Mouse (Mus musculus) kidney, postnatal 0 days (tissue): Measurements from ENCODE around the gene Fcamr. TPM values are rescaled to one million over a fixed set of nuclear protein-coding genes. Genes with fewer than 3 reads are reported as not detected.
A peak's percentile ranks its signal among the peaks of the same experiment; 100 is the strongest.

Source experiments
- ATAC-seq: fragments of 200-750 bp; cut with Nextera tagmentation; replicated peaks from 2 replicates; pipeline ENCODE4 v1.8.0; 2017; ENCODE audit warnings: low read depth, moderate number of reproducible peaks, moderate TSS enrichment, moderate library complexity; ENCODE audit not compliant: low FRiP score
- DNase-seq: peaks from one replicate; pipeline ENCODE4 v3.0.0-alpha.2; 2016; ENCODE audit warnings: low spot score
- H3K27ac ChIP-seq: fragments of 300-500 bp; sonication (generic); 2 replicates; pipeline ENCODE4 v1.5.1; 2014; ENCODE audit warnings: mild to moderate bottlenecking
- H3K27me3 ChIP-seq: fragments of 300-500 bp; sonication (generic); 2 replicates; pipeline ENCODE4 v1.6.1; 2014; ENCODE audit warnings: low read length, mixed read lengths; ENCODE audit not compliant: insufficient read depth
- H3K36me3 ChIP-seq: fragments of 300-500 bp; sonication (generic); 2 replicates; pipeline ENCODE4 v1.6.1; 2014; ENCODE audit warnings: low read length, mixed read lengths; ENCODE audit not compliant: insufficient read depth
- H3K4me1 ChIP-seq: fragments of 300-500 bp; sonication (generic); replicated peaks from 2 replicates; pipeline ENCODE4 v1.6.1; 2014; ENCODE audit warnings: antibody characterized with exemption, low read length, mixed read lengths; ENCODE audit not compliant: insufficient read depth
- H3K4me2 ChIP-seq: fragments of 300-500 bp; sonication (generic); 2 replicates; pipeline ENCODE4 v1.6.1; 2014; ENCODE audit warnings: mild to moderate bottlenecking, low read length, moderate library complexity, mixed read lengths
- H3K4me3 ChIP-seq: fragments of 300-500 bp; sonication (generic); replicated peaks from 2 replicates; pipeline ENCODE4 v1.5.1; 2014; ENCODE audit warnings: low read depth, low read length
- H3K9ac ChIP-seq: fragments of 300-500 bp; sonication (generic); 2 replicates; pipeline ENCODE4 v1.6.1; 2014; ENCODE audit warnings: low read depth, low read length
- H3K9me3 ChIP-seq: fragments of 300-500 bp; sonication (generic); replicated peaks from 2 replicates; pipeline ENCODE4 v1.6.1; 2016; ENCODE audit warnings: low read length, inconsistent platforms, mixed read lengths
- CTCF ChIP-seq: IDR thresholded peaks from 2 replicates; pipeline ENCODE4 v1.5.1; 2016; ENCODE audit warnings: antibody characterized with exemption, low read depth, mild to moderate bottlenecking, moderate library complexity
- WGBS: fragments of 180-500 bp; shearing (Covaris S2); extraction: QIAGEN DNeasy Blood & Tissue Kit; methylation state at CpG from one replicate; pipeline ENCODE4 v1.1.7; 2014; 5-methylcytosine and 5-hydroxymethylcytosine counted together
- polyA plus RNA-seq: library from polyadenylated mRNA; unstranded; fragments of >200 nt; fragmentation: Nextera tagmentation; extraction: Ambion mirVana; gene quantifications from 2 replicates; pipeline ENCODE4 v1.2.1, GENCODE M21; 2015

The Fcamr gene
- polyA plus RNA-seq, 1 experiment from 2014 or later: 0.08 TPM

DNA sequence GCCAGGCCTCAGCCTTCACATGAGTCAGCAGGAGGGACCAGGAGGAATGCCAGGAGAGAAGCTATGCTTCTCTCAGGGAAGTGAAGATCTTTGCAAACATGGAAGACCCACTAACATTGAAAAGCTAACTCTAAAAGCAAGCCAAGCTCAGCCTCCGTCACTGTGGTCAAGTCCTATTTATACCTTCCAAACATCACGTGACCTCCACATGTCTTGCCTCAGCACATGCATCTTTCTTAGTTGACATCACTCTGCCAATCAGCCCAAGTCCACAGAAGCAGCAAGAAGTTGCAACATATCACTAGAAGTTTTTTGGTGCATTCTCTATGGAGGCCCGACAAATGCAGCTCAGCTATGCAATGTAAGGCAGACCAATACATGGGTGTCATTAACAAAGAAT, 20.8 kb upstream of the Fcamr start:
- 90% methylated on average over 3 of the region's 3 CpGs for WGBS

DNA sequence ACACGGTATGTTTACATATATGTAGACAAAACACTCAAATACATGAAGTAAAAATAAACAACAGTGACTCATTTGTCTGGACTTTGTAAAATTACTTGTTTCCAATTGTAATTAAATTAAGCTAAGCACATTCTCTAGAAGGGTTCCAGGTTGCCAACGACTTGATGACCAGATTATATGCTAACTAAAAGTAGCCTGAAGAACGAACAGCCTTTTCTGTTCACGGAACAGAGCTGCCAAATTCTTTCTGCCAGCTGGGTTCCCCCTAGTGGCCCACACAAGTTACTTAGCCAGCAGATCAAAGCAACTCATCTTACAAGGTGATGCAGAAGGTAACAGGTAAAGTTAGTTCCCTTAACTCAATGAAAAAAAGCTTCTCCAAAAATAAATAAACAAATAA, 16.6 kb upstream of the Fcamr start:
- DNase-seq: peak; percentile 61

More for the DNA sequence above, 20.8 kb upstream of the Fcamr start:
- no peak for TF ChIP-seq CTCF
- DNase-seq (no peak), ATAC-seq (no peak)
- Histone ChIP-seq H3K27ac (no peak overlapping the region), H3K4me1 (no peaks in the 10 kb centered on the region), H3K36me3 (no peaks in the 10 kb centered on the region), H3K9me3 (no peaks in the 10 kb centered on the region), H3K9ac (no peak overlapping the region), H3K4me2 (no peak overlapping the region), H3K4me3 (no peak overlapping the region), H3K27me3 (no peaks in the 10 kb centered on the region)

DNA sequence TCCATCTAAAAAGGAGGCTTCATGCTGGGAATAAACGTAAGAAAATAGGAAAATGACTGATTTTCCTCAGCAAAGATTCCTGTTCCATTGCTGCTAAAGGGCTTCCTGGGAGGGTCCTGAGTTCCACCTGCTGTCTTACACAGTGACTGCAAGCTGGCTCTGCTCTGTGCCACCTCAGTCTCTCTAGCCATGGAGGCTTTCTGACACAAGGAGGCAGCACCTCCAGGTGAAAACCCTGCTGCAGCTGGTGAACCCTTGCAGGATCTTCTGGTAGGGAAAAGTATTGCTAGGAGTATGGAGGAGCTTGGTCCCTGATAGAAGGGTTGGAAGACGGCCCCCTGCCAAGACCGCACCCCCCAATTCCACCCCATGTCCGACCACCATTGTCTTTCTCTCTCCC, 13.7 kb upstream of the Fcamr start:
- TF ChIP-seq CTCF: peak; percentile 74
- ATAC-seq (peak; percentile 77; the same call in 1 of the 2 replicates), DNase-seq (peak; percentile 24)
- Histone ChIP-seq H3K36me3 (no peaks in the 10 kb centered on the region), H3K4me3 (no peak overlapping the region), H3K27ac (no peak overlapping the region), H3K4me1 (no peaks in the 10 kb centered on the region), H3K27me3 (no peaks in the 10 kb centered on the region), H3K9me3 (no peaks in the 10 kb centered on the region), H3K4me2 (no peak overlapping the region), H3K9ac (no peak overlapping the region)
- WGBS: 36% methylated on average over 4 of the region's 4 CpGs

More for the DNA sequence above, 16.6 kb upstream of the Fcamr start:
- Histone ChIP-seq H3K9ac (no peak overlapping the region), H3K4me3 (no peak overlapping the region), H3K4me1 (no peaks in the 10 kb centered on the region), H3K36me3 (no peaks in the 10 kb centered on the region), H3K27ac (no peak overlapping the region), H3K27me3 (no peaks in the 10 kb centered on the region), H3K4me2 (no peak overlapping the region), H3K9me3 (no peaks in the 10 kb centered on the region)
- TF ChIP-seq CTCF: peak; percentile 73
- no peak for ATAC-seq
- 23% methylated on average over 4 of the region's 4 CpGs for WGBS

DNA sequence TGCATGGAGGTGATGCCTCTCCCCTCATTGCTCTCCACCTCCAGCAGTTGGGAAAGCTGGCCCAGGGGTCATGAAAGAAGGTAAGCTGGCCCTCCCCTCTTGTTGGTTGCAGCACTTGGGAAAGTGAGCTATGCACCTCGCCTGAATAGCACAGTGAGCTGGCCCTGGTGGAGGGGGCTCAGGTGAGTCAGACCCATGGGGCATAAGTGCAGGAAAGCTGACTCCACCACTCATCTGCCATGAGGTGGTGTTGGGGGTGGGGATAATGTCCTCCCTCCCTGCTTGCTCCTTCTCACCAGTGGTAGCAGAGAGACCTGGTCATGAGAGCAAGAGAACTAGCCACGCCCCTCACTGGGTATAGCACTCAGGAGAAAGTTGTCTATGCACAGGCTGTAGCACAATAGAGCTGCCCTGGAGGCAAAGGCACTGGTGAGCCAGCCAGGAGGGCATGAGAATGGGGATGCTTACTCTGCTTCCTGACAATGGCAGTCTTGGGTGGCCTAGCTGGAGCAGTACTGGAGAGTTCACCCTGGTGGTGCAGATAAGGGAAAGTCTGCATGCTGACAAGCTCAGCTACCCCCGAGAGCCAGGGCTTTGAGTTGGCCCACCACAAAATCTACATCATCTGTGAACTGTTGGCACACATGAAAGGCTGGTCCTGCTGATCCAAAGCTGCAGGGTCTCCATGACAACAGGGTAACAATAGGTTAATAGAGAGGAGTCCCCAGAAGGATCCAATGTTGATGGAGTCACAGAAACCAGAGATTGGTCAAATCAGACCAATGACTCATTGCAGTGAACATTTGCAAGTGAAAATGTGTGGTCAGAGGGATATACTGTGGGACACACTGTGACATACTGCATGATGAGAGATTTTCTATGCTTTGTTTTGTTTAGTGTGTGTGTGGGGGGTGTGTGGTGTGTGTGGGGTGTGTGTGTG, 10.9 kb upstream of the Fcamr start:
- Histone ChIP-seq H3K27me3 (no peaks in the 10 kb centered on the region), H3K4me1 (no peaks in the 10 kb centered on the region), H3K36me3 (no peaks in the 10 kb centered on the region), H3K4me3 (no peak overlapping the region), H3K4me2 (no peak overlapping the region), H3K9me3 (no peaks in the 10 kb centered on the region), H3K27ac (no peak overlapping the region), H3K9ac (no peak overlapping the region)
- 68% methylated on average over 3 of the region's 3 CpGs for WGBS
- no peak for TF ChIP-seq CTCF
- no peak for ATAC-seq
- DNase-seq: no peak

DNA sequence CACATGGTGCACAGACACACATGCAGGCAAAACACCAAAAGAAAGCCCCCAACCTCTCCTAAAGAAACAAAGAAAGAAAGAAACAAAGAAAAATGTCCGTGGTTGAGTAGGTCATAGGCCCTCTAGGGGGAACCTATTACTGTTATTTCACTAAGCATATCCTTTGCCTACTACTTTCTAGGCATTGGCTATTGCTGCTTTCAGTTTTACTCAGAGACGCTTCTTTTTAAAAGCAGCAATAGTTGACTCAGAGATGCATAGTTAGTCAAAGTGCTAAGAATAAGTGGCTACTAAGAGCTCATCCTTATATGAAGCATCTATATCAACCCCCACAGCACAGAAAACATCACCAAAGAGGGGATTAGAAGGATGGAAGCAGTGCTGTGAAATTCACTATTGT, 5.4 kb upstream of the Fcamr start:
- no peaks in the 10 kb centered on the region for H3K27me3 ChIP-seq
- WGBS: 67% methylated on average over 2 of the region's 2 CpGs
- no peak overlapping the region for H3K27ac ChIP-seq
- TF ChIP-seq CTCF: no peak
- no peak for ATAC-seq
- H3K9me3 ChIP-seq: no peaks in the 10 kb centered on the region
- H3K4me3 ChIP-seq: no peak overlapping the region
- no peak overlapping the region for H3K4me2 ChIP-seq
- H3K36me3 ChIP-seq: no peaks in the 10 kb centered on the region
- DNase-seq: no peak
- H3K9ac ChIP-seq: no peak overlapping the region
- no peaks in the 10 kb centered on the region for H3K4me1 ChIP-seq

DNA sequence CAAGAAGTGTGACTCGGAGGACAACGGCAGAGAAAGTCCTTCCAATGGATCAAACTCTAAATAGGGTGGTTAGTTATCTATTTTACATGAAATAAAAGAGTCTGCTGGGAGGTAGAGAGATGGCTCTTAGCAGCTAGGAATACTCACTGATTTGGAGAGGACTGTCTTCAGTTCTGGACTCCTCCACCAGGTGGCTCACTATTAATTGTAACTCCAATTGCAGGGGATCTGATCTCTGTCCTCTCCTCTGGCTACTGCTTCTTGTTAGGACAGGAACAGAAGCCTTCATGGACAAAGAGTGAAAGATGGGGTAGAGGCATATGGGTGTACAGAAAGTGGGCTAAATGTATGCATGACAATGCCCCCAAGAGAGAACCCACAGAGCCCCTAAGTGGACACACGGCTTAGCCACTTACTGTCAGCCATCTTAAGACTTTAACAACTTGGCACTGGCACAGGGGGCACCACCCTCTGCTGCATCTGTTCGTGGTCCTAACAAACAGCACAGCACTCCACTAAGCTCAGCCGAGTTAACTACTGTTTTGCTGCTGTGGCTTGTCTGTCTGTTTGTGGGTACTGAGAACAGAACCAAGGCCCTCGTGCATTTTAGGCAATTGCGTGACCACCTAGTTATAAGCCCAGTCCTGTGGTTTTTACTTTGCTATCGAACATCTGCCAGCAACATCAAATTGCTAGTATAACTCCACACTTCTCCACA, 3.6 kb upstream of the Fcamr start:
- H3K4me3 ChIP-seq: no peak overlapping the region
- no peaks in the 10 kb centered on the region for H3K27me3 ChIP-seq
- H3K9me3 ChIP-seq: no peaks in the 10 kb centered on the region
- 80% methylated on average over 8 of the region's 8 CpGs for WGBS
- H3K4me2 ChIP-seq: no peak overlapping the region
- no peaks in the 10 kb centered on the region for H3K36me3 ChIP-seq
- TF ChIP-seq CTCF: peak; percentile 78
- ATAC-seq: no peak
- peak; percentile 75 for DNase-seq
- no peaks in the 10 kb centered on the region for H3K4me1 ChIP-seq
- no peak overlapping the region for H3K9ac ChIP-seq
- H3K27ac ChIP-seq: no peak overlapping the region
